Mouse (Mus musculus): ENCODE results near the gene Wdpcp.

Gene Wdpcp

DNA sequence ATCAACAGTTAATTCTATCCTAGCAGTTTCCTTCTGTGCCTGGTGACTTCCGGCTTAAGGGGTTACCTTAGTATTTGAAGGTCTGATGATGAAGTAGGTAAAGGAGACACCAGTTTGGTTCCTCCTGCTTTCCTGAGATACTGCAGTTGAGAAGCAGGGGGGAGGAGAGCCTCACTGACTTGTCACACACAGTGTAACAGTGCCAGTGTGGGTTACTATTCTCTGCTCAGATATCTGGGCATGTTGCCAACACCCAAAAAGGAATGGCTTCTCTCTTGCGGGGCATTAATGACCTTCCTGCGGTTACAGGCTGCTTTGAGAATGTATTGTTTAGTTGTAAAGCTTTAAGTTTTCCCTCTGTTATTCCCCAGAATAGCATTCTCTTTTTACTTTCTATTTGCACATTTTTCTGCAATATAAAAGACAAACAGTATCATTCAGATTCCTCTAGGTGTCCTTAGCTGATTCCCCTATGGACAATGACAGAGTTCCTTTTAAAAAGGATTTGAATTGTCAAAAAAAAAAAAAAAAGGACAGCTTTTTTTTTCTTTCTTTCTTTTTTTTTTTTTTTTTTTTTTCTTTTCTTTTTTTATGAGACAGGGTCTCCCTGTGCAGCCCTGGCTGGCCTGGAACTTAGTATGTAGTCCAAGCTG is 2.5 kb upstream of the Wdpcp start:
- peak in 1 of 2 experiments; percentile 21 for DNase-seq (ENCODE audit: low spot score in 2 of 2)

DNA sequence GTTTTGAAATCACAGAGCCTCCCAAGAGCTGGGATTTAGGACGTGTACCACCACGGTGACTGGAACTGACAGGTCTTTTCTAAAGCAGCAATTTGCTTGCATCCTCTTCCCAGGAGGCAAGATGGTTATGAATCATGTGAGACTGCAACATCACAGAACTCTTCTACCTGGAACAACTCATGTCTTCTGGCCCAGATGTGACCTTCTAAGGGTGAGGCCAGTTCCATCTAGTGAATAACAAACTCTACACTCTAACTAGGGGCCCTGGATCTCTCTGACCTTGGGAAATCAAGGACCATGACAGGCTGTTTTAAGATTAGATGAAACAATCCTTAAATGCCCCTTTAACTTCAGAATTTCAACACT is 1.9 kb upstream of the Wdpcp start:
- DNase-seq (ENCODE audit: low spot score in 2 of 2): no peak

DNA sequence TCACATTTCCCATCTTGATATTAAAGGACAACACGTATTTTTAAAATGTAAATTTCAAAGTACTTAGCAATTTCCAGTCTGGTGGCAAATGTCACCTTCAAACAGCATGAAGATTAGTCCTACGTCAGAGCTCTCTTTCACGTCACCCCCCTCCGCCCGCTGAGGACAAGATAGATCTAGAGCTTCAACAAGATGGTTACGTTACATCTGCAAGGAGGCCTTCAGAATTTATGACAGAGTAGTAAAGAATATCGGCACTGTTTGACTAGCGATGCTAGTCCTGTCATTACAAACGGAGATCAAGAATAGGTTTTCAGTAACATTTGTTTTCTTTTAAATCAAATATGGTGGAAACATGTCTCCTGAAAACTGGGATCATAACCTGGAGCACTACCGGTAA is 1.1 kb upstream of the Wdpcp start:
- DNase-seq (ENCODE audit: low spot score in 2 of 2): no peak

DNA sequence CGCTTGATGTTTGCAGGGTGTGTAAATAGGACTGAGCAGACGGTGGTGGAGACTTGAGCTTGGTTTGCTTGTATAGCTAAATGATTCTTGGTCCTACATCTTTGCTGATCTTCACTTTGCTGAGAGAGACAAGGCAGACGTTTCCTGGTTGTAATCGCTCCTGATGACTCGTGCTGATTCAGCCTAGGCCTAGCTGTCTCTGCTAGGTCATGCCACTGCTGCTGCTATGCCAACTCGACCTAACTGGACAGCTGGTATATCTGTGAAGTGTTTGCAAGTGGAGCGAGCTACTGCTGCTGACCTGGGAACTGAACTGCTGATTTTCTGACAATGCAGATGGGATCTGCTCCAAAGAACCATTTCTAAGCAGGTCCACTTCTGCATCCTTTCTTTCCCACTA is 9.4 kb downstream of the Wdpcp start:
- DNase-seq (ENCODE audit: low spot score in 2 of 2): no peak

DNA sequence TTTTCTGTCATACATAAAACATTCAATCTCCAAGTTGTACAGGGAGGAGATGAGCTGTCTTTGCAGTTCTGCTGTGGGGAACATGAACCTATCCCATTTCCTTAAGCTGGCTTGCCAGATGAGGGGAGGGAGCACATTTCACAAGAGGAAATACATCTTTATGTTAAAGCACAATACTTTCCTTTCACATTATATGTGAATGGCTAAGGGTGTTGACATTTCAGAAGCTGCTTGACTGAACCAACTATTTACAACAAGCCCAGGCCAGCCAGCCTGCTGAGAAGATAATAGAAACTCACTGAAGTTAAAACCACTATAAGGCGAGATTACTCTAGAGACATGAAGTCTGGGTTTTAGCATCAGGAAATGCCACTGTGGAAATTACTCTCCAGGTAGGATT is 11.3 kb downstream of the Wdpcp start:
- DNase-seq (ENCODE audit: low spot score in 2 of 2): no peak

DNA sequence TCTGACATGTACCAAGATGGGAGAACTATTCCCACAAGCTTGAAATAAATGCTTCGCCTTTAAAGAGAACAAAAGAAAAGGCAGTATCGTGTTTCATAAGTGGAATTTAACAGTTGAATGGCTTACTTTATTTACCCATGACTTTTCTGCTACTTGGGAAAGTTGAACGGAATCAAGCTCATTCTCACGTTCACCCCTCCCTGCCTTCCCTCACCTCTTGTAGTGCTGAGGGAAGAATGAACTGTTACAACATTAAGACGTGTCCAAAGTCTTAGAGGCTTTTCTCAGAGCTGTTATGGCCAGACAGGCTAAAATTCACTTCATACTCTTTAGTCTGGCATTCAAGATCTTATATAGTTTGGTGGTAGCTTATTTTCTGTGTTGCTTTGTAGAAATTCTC is 30.5 kb downstream of the Wdpcp start:
- no peak for DNase-seq (ENCODE audit: low spot score in 2 of 2)

DNA sequence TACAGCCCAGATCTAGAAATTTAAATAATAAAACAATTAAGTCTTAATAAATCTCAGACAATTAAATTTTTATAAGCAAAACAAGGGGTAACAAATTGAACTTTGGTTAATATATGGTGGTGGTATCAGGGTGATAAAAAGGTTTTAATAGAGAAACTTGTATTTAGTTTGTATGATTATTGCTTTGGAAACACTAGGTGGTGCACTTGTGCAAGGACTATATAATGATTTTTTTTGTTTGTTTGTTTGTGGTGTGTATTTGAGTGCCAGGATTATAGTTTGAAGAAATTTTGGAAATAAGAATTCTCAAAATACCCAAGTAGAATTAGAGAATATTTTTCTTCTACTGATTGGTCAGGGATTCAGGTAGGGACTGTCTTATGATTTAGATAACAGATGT is 43.9 kb downstream of the Wdpcp start:
- DNase-seq (ENCODE audit: low spot score in 2 of 2): no peak

DNA sequence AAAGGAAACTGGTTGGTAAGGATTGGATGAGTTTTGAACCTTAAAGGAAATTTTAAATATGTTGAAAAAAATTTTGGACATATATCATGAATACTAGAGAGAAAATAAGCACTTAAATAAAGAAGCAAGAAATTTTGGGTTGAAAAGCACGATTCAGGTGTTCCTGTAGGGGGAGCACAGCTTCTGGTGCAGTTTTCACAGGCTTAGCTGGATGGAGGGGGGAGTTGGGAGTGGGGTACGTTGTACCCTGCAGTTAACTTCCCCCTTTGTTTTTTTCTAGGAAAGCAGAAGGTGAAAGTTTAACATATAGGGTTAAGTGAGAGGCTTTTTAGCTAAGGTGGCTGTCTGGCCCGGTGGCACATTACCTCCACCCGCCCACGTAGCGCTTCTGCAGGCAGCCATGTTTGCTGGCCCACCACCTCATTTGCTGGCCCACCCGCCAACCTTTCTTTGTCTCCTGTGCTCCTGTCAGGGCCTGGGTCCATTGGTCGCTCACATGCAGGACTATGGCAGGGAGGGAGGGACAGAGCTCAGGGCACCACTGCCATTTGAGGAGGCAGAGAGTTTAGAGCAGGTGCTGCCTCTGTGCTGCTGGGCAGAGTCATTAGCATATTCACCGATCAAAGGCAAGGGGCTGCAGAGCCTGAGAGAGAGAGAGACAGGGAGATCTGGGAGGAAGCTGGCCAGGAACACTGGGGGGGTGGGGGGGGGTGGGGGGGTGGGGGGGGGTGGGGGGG is 62.3 kb downstream of the Wdpcp start:
- DNase-seq (ENCODE audit: low spot score in 2 of 2): no peak

DNA sequence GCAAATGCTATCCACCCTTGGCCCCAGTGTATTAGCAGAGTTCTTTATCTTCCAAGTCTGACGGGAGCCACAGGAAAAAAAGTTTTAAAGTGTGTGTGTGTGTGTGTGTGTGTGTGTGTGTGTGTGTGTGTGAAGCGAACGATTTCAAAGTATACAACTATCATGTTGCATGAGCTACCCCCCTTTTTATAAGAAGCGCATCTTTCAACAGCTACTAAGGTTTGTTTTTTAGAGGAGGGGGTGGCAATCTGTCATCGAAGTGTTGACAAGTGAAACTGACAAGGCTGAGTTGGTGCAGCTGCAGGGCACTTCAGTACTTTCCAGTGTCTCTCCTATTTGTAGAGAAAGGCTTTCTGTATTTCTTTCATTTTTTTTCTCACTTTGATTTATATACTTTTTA is 66.3 kb downstream of the Wdpcp start:
- DNase-seq (ENCODE audit: low spot score in 2 of 2): no peak

DNA sequence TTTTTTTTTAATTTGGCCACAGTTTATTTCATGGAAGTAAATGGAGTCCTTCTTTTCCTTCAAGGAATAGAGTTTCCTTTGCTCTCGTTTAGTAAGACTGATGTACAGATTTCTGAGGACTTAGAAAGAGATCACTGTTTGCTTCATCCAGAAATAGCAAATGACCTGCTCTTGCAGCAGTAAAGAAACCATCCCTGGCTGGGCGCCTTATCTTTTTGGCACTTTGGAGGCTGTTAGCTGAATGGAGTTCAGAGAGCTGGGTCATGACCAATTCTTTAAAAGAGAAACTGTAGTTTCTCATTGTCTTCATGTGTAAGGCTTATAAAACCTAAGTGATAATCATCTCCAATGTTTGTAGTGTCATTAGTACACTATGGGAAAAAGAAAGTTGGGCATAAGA is 67.5 kb downstream of the Wdpcp start:
- peak in 1 of 2 experiments; percentile 27 for DNase-seq (ENCODE audit: low spot score in 2 of 2)

DNA sequence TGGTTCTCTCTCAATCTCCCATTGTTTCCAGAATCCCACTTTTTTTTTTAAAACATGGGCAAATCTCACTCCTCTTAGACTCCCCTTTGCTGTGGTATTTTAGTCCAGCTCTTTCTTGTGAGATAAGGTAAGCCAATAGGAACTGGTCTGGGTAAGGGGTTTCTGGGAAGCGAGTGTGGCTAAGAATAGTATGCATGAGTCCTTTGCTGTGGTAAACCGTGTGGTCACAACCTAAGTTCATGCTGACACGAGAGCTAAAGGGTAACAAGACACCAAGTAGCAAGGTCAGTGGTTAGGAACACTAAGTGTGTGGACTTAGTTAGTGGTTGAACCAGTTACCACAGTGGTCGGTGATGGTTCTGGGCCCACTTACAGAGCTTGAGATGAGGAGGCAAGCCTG is 72.2 kb downstream of the Wdpcp start:
- DNase-seq (ENCODE audit: low spot score in 2 of 2): no peak

DNA sequence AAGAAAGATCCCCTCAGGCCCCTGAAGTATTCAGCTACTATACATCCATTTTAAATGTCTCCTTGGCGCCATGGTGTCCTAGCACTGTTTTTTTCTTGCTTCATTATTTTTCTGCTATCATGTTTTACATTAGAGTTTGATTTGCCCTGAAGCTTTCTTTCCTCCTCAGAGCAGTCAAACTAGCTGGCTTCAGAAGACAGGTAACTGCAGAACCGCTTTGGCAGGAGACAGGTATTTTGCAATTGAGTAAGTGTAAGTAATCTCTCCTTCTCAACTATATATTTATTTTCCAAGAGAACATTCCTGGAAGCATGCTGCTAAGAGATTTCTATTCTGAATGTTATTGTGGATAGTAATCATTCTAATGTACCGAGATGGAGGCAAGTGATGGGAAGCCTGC is 74.1 kb downstream of the Wdpcp start:
- no peak for DNase-seq (ENCODE audit: low spot score in 2 of 2)

DNA sequence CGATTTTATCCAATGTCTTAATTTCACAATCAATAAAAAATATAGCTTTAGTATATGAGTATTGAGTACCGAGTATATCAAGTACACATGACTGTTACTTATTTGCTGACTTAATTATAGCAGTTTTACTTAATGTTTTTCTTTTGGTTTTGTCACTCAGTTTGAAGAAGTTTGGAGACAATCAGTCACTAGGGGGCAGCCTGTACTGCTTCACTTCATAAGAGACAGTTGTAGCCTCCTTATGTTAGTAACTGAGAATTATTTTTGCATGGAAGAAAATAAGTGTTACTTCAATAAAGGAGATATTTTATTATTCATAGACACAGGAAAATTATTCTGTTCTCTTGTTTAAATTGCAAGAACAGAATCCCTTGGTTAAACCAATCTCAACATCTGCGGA is 87.0 kb downstream of the Wdpcp start:
- no peak for DNase-seq (ENCODE audit: low spot score in 2 of 2)

DNA sequence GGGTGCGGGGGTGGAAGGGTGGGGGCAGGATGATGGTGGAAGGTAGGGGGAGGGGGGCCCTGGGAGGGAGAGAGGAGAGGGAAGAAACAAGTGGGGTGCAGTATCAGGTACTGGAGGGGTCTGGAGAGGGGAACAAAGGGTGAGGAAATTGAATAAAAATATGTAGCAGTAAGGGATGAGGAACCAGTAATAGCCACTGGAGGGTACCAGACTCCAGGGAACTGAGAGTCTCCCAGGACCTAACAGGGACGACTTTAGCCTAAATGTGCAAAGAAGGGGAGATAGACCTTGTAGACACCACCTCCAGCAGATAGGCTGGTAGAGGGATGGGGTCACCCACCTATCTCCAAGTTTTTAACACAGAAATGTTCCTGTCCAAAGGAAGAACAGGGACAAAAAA is 105.0 kb downstream of the Wdpcp start:
- no peak for DNase-seq (ENCODE audit: low spot score in 2 of 2)

DNA sequence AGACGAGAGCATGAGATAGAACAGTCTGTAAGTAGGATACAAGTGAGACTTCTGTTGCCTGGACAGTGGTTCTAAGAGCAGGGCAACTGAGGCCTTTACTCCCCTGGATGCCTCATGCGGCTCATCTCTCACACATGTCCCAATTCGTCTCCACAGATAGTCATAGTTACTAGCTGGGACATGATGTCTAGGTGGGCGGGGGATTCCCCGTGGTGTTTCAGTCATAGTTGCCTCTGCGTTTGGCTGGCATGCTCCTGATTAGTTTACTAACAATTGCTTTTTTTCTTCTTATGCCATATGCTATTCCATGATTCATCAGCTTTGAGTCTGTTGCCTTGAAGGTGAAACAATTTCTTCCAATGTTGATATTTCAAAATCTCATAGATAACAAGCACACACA is 116.4 kb downstream of the Wdpcp start:
- no peak for DNase-seq (ENCODE audit: low spot score in 2 of 2)

DNA sequence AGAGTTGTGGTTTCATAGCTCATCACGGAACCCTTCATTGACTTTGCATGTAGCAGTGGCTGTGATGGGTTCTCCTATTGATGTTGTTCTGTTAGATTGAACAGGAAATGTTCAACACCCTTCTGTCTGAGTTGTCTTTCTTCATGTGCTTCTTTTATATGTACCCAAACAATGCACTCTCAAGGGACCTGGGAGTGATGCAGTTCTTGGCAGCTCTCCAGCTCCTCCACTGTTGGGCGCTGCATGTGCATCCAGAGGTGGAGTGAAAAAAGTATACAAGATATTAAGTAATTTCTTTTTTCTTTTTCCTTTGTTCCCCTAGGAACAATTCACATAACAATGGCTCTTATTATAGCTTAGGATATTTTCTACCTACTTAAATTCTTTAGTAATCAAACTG is 118.7 kb downstream of the Wdpcp start:
- DNase-seq (ENCODE audit: low spot score in 2 of 2): no peak

DNA sequence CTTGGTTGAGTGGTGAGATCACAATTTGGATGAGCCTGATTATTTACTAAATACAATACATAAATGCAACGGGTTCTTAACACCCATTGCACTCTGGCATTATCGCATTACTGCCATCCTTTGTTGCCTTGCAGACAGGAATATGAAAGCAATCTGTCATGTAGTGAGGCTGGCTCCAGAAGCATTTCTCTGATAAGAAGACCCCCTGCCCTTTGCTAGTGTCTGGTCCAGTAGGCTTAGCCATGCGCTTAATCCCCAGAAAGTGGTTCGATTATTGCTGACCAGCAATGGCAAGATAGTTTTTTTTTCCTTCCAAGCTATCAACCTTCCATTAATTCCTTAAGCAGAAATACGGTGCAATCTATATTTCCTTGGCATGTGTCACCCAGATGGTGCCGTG is 122.1 kb downstream of the Wdpcp start:
- DNase-seq (ENCODE audit: low spot score in 2 of 2): no peak

DNA sequence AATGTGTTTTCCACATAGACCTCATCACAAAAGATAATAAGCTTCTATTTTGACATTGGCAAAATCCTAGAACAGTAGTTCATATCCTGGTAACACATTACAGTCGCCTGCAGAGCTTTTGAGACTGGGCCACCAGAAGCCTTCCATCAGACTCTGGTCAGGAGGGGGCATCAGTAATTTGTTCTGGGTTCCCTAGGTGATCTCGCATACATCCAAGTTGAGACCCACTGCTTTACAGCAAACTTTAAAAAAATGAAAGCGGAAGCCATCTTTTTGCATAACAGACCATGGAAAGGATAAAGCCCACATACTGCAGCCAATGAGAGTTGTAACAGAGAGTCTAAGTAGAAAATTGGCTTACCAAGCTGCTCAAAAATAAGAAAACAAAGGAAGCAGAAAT is 125.6 kb downstream of the Wdpcp start:
- no peak for DNase-seq (ENCODE audit: low spot score in 2 of 2)

DNA sequence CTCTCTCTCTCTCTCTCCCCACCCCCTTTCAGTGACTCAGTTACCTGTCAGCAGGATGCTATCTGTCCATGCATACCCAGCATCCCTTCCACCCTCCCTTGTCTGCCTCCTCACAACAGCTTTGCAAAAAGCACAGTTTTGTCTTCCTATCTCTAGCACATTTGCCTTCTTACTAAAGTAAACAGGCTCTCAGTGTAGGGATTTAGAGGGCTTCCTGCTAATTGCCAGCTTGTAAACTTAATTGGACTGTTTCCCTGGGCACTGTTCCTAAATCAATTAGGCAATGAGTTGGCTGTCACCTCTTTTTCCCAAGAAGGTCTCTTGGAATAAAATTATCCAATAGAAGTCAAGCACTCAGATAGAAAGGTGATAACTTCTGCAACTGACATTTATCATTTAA is 141.5 kb downstream of the Wdpcp start:
- DNase-seq (ENCODE audit: low spot score in 2 of 2): no peak

DNA sequence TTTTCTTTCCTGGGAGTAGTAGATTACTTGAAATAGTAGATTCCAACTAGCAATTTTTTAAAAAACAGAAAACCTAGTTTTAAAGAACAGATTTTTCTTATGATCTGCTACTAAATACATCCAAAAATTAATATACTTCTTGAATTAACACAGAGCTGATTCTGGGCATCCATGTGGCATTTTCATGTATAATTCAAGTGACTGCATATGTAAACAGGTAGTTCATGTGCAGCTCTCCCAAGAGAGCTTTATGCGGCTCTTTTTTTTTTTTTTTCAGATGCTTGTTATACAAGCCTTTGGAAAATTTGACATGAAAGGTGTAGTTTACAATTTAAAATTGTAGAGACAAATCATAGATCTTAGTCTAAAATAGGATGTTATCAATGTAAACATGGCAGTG is 142.0 kb downstream of the Wdpcp start:
- no peak for DNase-seq (ENCODE audit: low spot score in 2 of 2)

DNA sequence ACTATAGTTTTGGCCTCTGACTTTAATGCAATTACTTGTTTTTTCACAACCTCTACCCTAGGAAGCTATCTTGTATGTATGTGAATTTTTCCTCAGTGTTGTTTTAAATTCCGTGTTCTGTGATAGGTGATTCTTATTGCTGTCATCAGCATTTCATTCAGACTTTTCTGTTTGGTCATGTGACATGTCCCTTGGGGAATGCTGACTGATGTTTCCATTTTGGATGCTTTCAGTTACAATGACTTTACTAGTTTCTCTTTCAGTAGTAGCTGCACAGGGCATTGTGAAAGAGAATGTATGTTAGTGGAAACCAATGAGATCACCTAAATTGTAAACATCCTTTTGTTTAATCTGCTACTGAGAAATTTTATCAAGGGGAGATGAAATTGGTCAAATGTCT is 154.3 kb downstream of the Wdpcp start:
- no peak for DNase-seq (ENCODE audit: low spot score in 2 of 2)

DNA sequence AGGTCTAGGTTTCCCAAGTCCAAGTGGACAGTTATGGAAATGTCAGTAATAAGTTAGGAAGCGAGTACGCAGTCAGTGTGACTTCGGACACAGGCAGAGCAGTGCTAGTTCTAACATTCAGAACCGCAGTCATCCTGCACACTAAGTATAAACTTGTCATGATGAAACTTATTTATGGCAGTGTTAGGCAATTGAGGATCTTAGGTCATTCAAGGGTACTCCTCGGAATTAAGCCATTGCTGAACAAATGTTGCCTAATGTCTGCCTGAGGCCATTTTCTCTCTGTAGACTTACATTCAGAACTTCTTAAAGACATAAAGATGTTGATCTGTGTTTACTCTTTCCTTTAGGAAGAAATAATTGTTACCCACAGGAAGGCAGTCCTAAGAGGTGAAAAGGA is 157.0 kb downstream of the Wdpcp start:
- DNase-seq (ENCODE audit: low spot score in 2 of 2): no peak

DNA sequence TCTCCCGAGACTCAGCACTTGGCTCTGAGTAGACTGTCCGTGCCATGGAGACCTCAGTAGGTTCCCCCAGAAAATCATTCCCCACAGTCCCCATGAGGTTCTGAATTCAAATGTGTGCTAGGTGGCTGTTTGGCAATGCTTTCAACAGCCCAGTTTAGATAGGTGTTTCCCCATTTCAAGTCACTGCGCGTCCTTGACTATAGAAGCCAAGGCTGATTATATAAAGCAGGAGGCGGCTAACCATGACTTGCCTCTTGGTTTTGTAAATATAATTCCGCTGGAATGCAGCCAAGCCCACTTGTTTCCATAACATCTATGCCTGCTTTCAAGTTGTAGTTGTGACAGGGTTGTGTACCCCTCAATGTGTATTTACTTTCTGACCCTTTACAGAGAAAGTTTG is 157.9 kb downstream of the Wdpcp start:
- DNase-seq (ENCODE audit: low spot score in 2 of 2): no peak

DNA sequence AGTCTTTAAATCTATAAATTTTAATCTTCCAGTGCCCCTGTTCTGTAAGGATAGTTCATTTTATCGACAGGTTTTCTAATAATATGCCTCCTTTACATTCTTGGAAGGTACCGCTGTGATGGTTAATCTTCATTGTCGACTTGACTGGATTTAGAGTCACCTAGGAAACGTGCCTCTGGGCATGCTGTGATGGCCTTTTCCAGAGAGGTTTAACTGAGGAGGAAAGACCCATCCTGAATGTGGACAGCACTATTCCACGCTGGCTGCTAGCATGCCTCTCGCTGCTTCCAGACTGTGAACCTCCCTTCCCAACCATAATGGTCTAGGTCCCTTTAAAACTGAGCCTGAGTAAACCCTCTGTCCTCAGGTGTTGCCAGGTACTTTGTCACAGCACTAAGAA is 163.2 kb downstream of the Wdpcp start:
- no peak for DNase-seq (ENCODE audit: low spot score in 2 of 2)

All from urinary bladder, postnatal 36 days (tissue).